Mouse (Mus musculus) layer of hippocampus, postnatal 10 days (tissue): ENCODE results near the gene Nup188. TPM values are rescaled to one million over a fixed set of nuclear protein-coding genes. Genes with fewer than 3 reads are reported as not detected.
A peak's percentile ranks its signal among the peaks of the same experiment; 100 is the strongest.

Experiments used
- DNase-seq, 2 experiments: peaks; one replicate each; pipeline ENCODE4 v3.0.0; 2021; ENCODE audit warnings: low spot score in 2 of 2
- total RNA-seq, 2 experiments: library from RNA; stranded (reverse); gene quantifications; 2 replicates each; pipeline ENCODE4 v1.2.3; 2021

Gene Nup188
- total RNA-seq, 2 experiments from 2014 or later = 24.6 to 30.1 TPM

GRCm38 (mm10) chr2:30283193-30283592 lies 3.0 kb upstream of the Nup188 start:
- no peak for DNase-seq

GRCm38 (mm10) chr2:30285004-30285403 lies 1.2 kb upstream of the Nup188 start:
- DNase-seq = no peak

- no peak for DNase-seq
These were observed 598 bp upstream of the Nup188 start for GRCm38 (mm10) chr2:30285416-30286181.

GRCm38 (mm10) chr2:30287027-30287373 lies 803 bp downstream of the Nup188 start:
- DNase-seq = no peak

GRCm38 (mm10) chr2:30299525-30299924 lies 13.3 kb downstream of the Nup188 start:
- DNase-seq = no peak

GRCm38 (mm10) chr2:30299966-30300365 lies 13.8 kb downstream of the Nup188 start:
- no peak for DNase-seq

GRCm38 (mm10) chr2:30306087-30306486 lies 19.9 kb downstream of the Nup188 start:
- DNase-seq = no peak

GRCm38 (mm10) chr2:30309351-30309750 lies 23.2 kb downstream of the Nup188 start:
- DNase-seq = no peak

GRCm38 (mm10) chr2:30311481-30311880 lies 25.3 kb downstream of the Nup188 start:
- DNase-seq = no peak

- no peak for DNase-seq
These were observed 29.9 kb downstream of the Nup188 start for GRCm38 (mm10) chr2:30316136-30316535.

GRCm38 (mm10) chr2:30316955-30317354 lies 30.8 kb downstream of the Nup188 start:
- no peak for DNase-seq

- DNase-seq = no peak
These were observed 33.1 kb downstream of the Nup188 start for GRCm38 (mm10) chr2:30319260-30319659.

- no peak for DNase-seq
These were observed 36.9 kb downstream of the Nup188 start for GRCm38 (mm10) chr2:30323111-30323510.

- DNase-seq = no peak
These were observed 39.1 kb downstream of the Nup188 start for GRCm38 (mm10) chr2:30325296-30325695.

GRCm38 (mm10) chr2:30327276-30327675 lies 41.1 kb downstream of the Nup188 start:
- DNase-seq = no peak

- DNase-seq = no peak
These were observed 42.6 kb downstream of the Nup188 start for GRCm38 (mm10) chr2:30328791-30329190.

GRCm38 (mm10) chr2:30335324-30335723 lies 49.1 kb downstream of the Nup188 start:
- no peak for DNase-seq

GRCm38 (mm10) chr2:30336174-30336915 lies 50.1 kb downstream of the Nup188 start:
- no peak for DNase-seq

GRCm38 (mm10) chr2:30337179-30337578 lies 51.0 kb downstream of the Nup188 start:
- no peak for DNase-seq

GRCm38 (mm10) chr2:30342061-30342460 lies 55.9 kb downstream of the Nup188 start:
- DNase-seq = peak in 1 of 2 experiments; percentile 14

GRCm38 (mm10) chr2:30342544-30342943 lies 56.3 kb downstream of the Nup188 start:
- peak in 1 of 2 experiments; percentile 17 for DNase-seq

GRCm38 (mm10) chr2:30343601-30344137 lies 57.5 kb downstream of the Nup188 start:
- peak; percentile 40 to 49 for DNase-seq
